Mouse (Mus musculus): Measurements from ENCODE around the gene Slco1c1. TPM values are rescaled to one million over a fixed set of nuclear protein-coding genes. Genes with fewer than 3 reads are reported as not detected.

Gene Slco1c1
- 0.21 TPM in 1 of 2 replicates, not detected in the other for total RNA-seq (2021)
- long read RNA-seq: 0 reads

GRCm38 (mm10) chr6:141523747-141524640 lies at the start of gene Slco1c1:
Gene Slco1c1, plus strand, starts transcription at chr6:141524368.
- no peak for DNase-seq

- DNase-seq: no peak
These were observed 49.5 kb upstream of the Slco1c1 start for GRCm38 (mm10) chr6:141474696-141475095.

GRCm38 (mm10) chr6:141485302-141486021 lies 38.7 kb upstream of the Slco1c1 start:
- no peak for DNase-seq

GRCm38 (mm10) chr6:141487266-141487665 lies 36.9 kb upstream of the Slco1c1 start:
- no peak for DNase-seq

GRCm38 (mm10) chr6:141488619-141489018 lies 35.5 kb upstream of the Slco1c1 start:
- DNase-seq: peak; percentile 50

GRCm38 (mm10) chr6:141494909-141495308 lies 29.3 kb upstream of the Slco1c1 start:
- no peak for DNase-seq

GRCm38 (mm10) chr6:141495634-141496418 lies 28.3 kb upstream of the Slco1c1 start:
- no peak for DNase-seq

GRCm38 (mm10) chr6:141499511-141499910 lies 24.7 kb upstream of the Slco1c1 start:
- peak; percentile 12 for DNase-seq

- DNase-seq: no peak
These were observed 23.0 kb upstream of the Slco1c1 start for GRCm38 (mm10) chr6:141501171-141501570.

- no peak for DNase-seq
These were observed 1.6 kb upstream of the Slco1c1 start for GRCm38 (mm10) chr6:141522541-141522940.

- DNase-seq: no peak
These were observed 1.6 kb downstream of the Slco1c1 start for GRCm38 (mm10) chr6:141525787-141526186.

GRCm38 (mm10) chr6:141530865-141531264 lies 6.7 kb downstream of the Slco1c1 start:
- DNase-seq: no peak

- DNase-seq: no peak
These were observed 13.1 kb downstream of the Slco1c1 start for GRCm38 (mm10) chr6:141537298-141537697.

- DNase-seq: no peak
These were observed 17.0 kb downstream of the Slco1c1 start for GRCm38 (mm10) chr6:141541136-141541535.

- no peak for DNase-seq
These were observed 19.2 kb downstream of the Slco1c1 start for GRCm38 (mm10) chr6:141543344-141543743.

GRCm38 (mm10) chr6:141558118-141558517 lies 34.0 kb downstream of the Slco1c1 start:
- DNase-seq: no peak

GRCm38 (mm10) chr6:141567366-141567765 lies 43.2 kb downstream of the Slco1c1 start:
- no peak for DNase-seq

- DNase-seq: no peak
These were observed 43.8 kb downstream of the Slco1c1 start for GRCm38 (mm10) chr6:141567852-141568558.

GRCm38 (mm10) chr6:141568559-141568946 lies 44.4 kb downstream of the Slco1c1 start:
- DNase-seq: no peak

- DNase-seq: no peak
These were observed 52.6 kb downstream of the Slco1c1 start for GRCm38 (mm10) chr6:141576646-141577200.

- no peak for DNase-seq
These were observed 60.7 kb downstream of the Slco1c1 start for GRCm38 (mm10) chr6:141584791-141585403.

All from adrenal gland, postnatal 25 days (tissue).